Mouse (Mus musculus) lung, embryonic 16.5 days (tissue): ENCODE measurements around the gene Fam32a. TPM values are rescaled to one million over a fixed set of nuclear protein-coding genes. Genes with fewer than 3 reads are reported as not detected.

Experiments used
- ATAC-seq: fragments of 200-750 bp; cut with Nextera tagmentation; 2 replicates; pipeline ENCODE4 v1.8.0; 2017; ENCODE audit warnings: low read depth, mild to moderate bottlenecking, moderate library complexity
- H3K27ac ChIP-seq: fragments of 300-500 bp; sonication (generic); 2 replicates; pipeline ENCODE4 v1.5.1; 2014; ENCODE audit warnings: mild to moderate bottlenecking, control low read depth, low read length
- H3K27me3 ChIP-seq: fragments of 300-500 bp; sonication (generic); 2 replicates; pipeline ENCODE4 v1.6.1; 2014; ENCODE audit warnings: low read depth, low read length, mixed read lengths; ENCODE audit not compliant: control insufficient read depth, insufficient read depth
- H3K36me3 ChIP-seq: fragments of 300-500 bp; sonication (generic); 2 replicates; pipeline ENCODE4 v1.6.1; 2014; ENCODE audit warnings: low read length; ENCODE audit not compliant: control insufficient read depth, insufficient read depth
- H3K4me1 ChIP-seq: fragments of 300-500 bp; sonication (generic); replicated peaks from 2 replicates; pipeline ENCODE4 v1.6.1; 2014; ENCODE audit warnings: low read length, mixed read lengths; ENCODE audit not compliant: control insufficient read depth, insufficient read depth
- H3K4me2 ChIP-seq: fragments of 300-500 bp; sonication (generic); 2 replicates; pipeline ENCODE4 v1.6.1; 2014; ENCODE audit warnings: low read depth, low read length, control low read depth
- H3K4me3 ChIP-seq: fragments of 300-500 bp; sonication (generic); 2 replicates; pipeline ENCODE4 v1.5.1; 2014; ENCODE audit warnings: mild to moderate bottlenecking, low read length, control low read depth
- H3K9ac ChIP-seq: fragments of 300-500 bp; sonication (generic); 2 replicates; pipeline ENCODE4 v1.6.1; 2014; ENCODE audit warnings: low read length, control low read depth
- H3K9me3 ChIP-seq: fragments of 300-500 bp; sonication (generic); 2 replicates; pipeline ENCODE4 v1.6.1; 2016; ENCODE audit warnings: low read length; ENCODE audit not compliant: control insufficient read depth
- WGBS: fragments of 180-500 bp; shearing (Covaris S2); extraction: QIAGEN DNeasy Blood & Tissue Kit; methylation state at CpG from one replicate; pipeline ENCODE4 v1.1.7; 2014; 5-methylcytosine and 5-hydroxymethylcytosine counted together
- polyA plus RNA-seq: library from polyadenylated mRNA; unstranded; fragments of >200 nt; fragmentation: Nextera tagmentation; extraction: Ambion mirVana; gene quantifications from 2 replicates; pipeline ENCODE4 v1.2.1, GENCODE M21; 2015

The Fam32a gene
- polyA plus RNA-seq, 1 experiment from 2014 or later, result 76.1 TPM

- Histone ChIP-seq H3K36me3 (peaks cover 22% of the 10 kb centered on the region), H3K4me1 (peaks cover 8% of the 10 kb centered on the region; the same call in 1 of the 2 replicates), H3K27me3 (no peaks in the 10 kb centered on the region), H3K9ac (peak overlapping the region; percentile 84; the same call in 1 of the 2 replicates), H3K9me3 (no peaks in the 10 kb centered on the region), H3K27ac (no peak overlapping the region), H3K4me2 (peak overlapping the region; percentile 87), H3K4me3 (peak overlapping the region; percentile 87)
- 79% methylated on average over 4 of the region's 4 CpGs for WGBS
- ATAC-seq, result no peak
Observed at GRCm38 (mm10) chr8:72220758-72221157, 1.2 kb downstream of the Fam32a start.

DNA sequence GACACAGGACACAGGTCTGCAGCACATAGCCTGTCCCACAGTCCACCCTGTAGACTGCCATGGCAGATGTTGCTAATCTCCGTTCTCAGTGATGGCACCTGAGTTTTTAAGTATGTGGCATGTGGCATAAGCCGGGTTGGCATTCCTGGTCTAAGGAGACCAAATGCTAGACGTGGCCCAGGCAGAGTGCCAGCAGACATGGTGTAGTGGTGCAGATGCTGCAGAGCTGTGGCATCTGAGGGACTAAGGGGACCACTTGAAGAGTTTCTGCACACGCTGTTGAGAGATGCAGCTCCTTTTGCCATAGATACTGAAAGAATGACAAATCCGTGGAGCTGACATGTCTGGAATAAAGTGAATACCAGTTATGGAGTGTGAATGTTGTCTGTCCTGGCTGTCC is 3.1 kb downstream of the Fam32a start:
- Histone ChIP-seq H3K4me1 (peaks cover 8% of the 10 kb centered on the region; the same call in 1 of the 2 replicates), H3K4me2 (no peak overlapping the region), H3K9me3 (no peaks in the 10 kb centered on the region), H3K27me3 (no peaks in the 10 kb centered on the region), H3K27ac (no peak overlapping the region), H3K4me3 (no peak overlapping the region), H3K9ac (no peak overlapping the region), H3K36me3 (peaks cover 22% of the 10 kb centered on the region)
- WGBS, result 88% methylated on average over 5 of the region's 5 CpGs
- ATAC-seq, result no peak

GRCm38 (mm10) chr8:72239499-72240402 is 20.2 kb downstream of the Fam32a start, which contains the start of gene Ap1m1:
Gene Ap1m1 (plus strand): TSS chr8:72240018.
- peak within 1 kb of the TSS; percentile 81 for H3K4me3 ChIP-seq
- no peaks in the 10 kb centered on the region for H3K27me3 ChIP-seq
- peak; percentile 96 for ATAC-seq
- WGBS, result under 1% methylated on average over 54 of the region's 54 CpGs
- H3K36me3 ChIP-seq, result peaks cover 3% of the 10 kb centered on the region; the same call in 1 of the 2 replicates
- H3K4me1 ChIP-seq, result peaks cover 6% of the 10 kb centered on the region
- H3K9me3 ChIP-seq, result no peaks in the 10 kb centered on the region
- peak within 1 kb of the TSS; percentile 81 for H3K27ac ChIP-seq
- peak within 1 kb of the TSS; percentile 80 for H3K9ac ChIP-seq
- peak within 1 kb of the TSS; percentile 78 for H3K4me2 ChIP-seq

GRCm38 (mm10) chr8:72240403-72240763 is 20.9 kb downstream of the Fam32a start:
- H3K4me1 ChIP-seq, result peaks cover 6% of the 10 kb centered on the region
- under 1% methylated on average over 24 of the region's 24 CpGs for WGBS
- H3K4me3 ChIP-seq, result peak overlapping the region; percentile 81
- H3K9me3 ChIP-seq, result no peaks in the 10 kb centered on the region
- H3K36me3 ChIP-seq, result peaks cover 3% of the 10 kb centered on the region; the same call in 1 of the 2 replicates
- H3K9ac ChIP-seq, result peak overlapping the region; percentile 80
- ATAC-seq, result peak; percentile 35
- peak overlapping the region; percentile 81 for H3K27ac ChIP-seq
- H3K27me3 ChIP-seq, result no peaks in the 10 kb centered on the region
- H3K4me2 ChIP-seq, result peak overlapping the region; percentile 78

DNA sequence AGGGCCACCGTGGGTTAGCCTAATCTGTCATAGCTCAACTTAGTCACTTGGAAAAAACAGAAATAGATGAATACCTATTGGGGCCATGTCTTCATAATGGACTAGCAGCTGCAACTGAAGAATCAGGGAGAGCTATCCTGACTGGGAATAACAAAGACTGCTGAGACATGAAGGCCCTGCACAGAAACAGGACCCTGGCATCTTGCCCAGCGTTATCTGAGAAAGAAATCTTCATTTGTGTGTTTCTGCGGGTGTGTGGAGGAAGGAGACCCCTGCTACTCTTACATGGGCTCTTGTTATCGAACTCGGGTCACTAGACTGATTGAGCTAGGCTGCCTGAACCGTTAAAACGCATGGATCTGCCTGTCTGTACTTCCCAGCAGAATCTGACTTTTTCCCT is 21.4 kb downstream of the Fam32a start:
- peak overlapping the region; percentile 80 for H3K9ac ChIP-seq
- H3K27ac ChIP-seq, result no peak overlapping the region
- no peaks in the 10 kb centered on the region for H3K27me3 ChIP-seq
- peaks cover 3% of the 10 kb centered on the region; the same call in 1 of the 2 replicates for H3K36me3 ChIP-seq
- peak overlapping the region; percentile 78 for H3K4me2 ChIP-seq
- 57% methylated on average over 7 of the region's 7 CpGs for WGBS
- no peak for ATAC-seq
- no peaks in the 10 kb centered on the region for H3K9me3 ChIP-seq
- peaks cover 6% of the 10 kb centered on the region for H3K4me1 ChIP-seq
- peak overlapping the region; percentile 81 for H3K4me3 ChIP-seq

DNA sequence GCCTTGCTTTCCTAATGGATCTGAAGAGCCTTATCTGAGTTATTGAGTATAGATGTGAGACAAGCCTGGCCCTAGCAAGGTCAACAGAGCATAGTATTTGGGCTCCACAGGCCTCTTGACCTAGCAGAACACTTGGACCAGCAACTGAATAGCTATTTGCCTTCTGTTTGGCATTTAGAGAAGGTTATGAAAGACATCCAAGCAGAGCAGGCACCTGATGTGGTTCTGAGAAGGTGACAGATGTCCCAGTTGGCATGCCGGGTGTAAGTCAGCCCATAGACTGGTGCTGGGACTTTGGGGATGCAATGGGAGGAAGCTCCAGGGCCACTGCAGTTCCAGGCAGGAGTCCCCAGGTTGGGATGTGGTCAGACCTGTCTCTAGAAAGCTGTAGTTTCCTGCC is 22.7 kb downstream of the Fam32a start:
- Histone ChIP-seq H3K4me2 (no peak overlapping the region), H3K27ac (no peak overlapping the region), H3K9me3 (no peaks in the 10 kb centered on the region), H3K9ac (no peak overlapping the region), H3K4me1 (peaks cover 6% of the 10 kb centered on the region), H3K36me3 (peaks cover 3% of the 10 kb centered on the region; the same call in 1 of the 2 replicates), H3K4me3 (no peak overlapping the region), H3K27me3 (no peaks in the 10 kb centered on the region)
- WGBS, result 81% methylated on average over 1 of the region's 1 CpGs
- no peak for ATAC-seq

DNA sequence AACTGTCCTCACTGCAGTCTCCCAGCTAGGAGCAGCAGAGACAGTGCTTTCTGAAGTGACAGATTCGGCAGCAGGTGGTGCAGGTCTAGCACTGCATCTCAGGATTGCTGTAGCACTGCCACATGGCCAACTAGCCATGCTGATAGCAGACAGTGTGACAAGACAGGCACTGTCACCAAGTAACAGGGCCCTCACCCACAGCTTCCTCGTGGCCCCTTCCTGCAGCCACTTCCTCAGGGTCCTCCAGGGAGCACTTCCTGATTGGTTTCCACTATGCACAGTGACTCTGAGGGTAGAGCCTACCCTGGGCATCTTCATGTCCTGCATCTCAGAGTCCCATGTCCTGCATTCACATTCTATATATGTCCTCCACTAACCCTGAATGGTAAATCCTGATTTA is 25.1 kb downstream of the Fam32a start:
- Histone ChIP-seq H3K4me1 (peaks cover 6% of the 10 kb centered on the region), H3K36me3 (peaks cover 3% of the 10 kb centered on the region; the same call in 1 of the 2 replicates), H3K27me3 (no peaks in the 10 kb centered on the region), H3K9me3 (no peaks in the 10 kb centered on the region), H3K27ac (no peak overlapping the region), H3K4me3 (no peak overlapping the region), H3K9ac (no peak overlapping the region), H3K4me2 (no peak overlapping the region)
- 58% methylated on average over 2 of the region's 2 CpGs for WGBS
- ATAC-seq, result no peak

- no peak for ATAC-seq
- Histone ChIP-seq H3K4me1 (no peaks in the 10 kb centered on the region), H3K9me3 (no peaks in the 10 kb centered on the region), H3K4me3 (no peak overlapping the region), H3K9ac (no peak overlapping the region), H3K36me3 (no peaks in the 10 kb centered on the region; the same call in none of the 2 replicates), H3K27ac (no peak overlapping the region), H3K4me2 (no peak overlapping the region), H3K27me3 (no peaks in the 10 kb centered on the region)
- WGBS, result 59% methylated on average over 7 of the region's 7 CpGs
Observed at GRCm38 (mm10) chr8:72257171-72257901, 37.8 kb downstream of the Fam32a start.

DNA sequence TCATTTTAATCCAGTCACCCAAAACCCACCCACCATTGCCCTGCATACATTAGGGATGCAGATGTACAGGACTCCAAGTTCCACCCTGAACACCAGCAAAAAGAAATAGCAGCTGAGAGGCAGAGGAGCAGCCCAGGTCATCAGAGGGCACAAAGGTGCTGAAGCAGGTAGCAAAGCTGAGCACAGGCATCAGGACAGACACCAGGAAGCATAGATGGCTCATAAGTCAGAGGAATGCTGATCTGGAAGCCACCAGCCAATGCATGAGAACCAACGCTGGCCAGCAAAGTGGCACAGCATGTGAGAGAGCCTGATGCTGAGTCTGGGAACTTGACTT is 38.3 kb downstream of the Fam32a start:
- Histone ChIP-seq H3K27ac (no peak overlapping the region), H3K4me1 (no peaks in the 10 kb centered on the region), H3K4me2 (no peak overlapping the region), H3K9ac (no peak overlapping the region), H3K27me3 (no peaks in the 10 kb centered on the region), H3K9me3 (no peaks in the 10 kb centered on the region), H3K36me3 (no peaks in the 10 kb centered on the region; the same call in 1 of the 2 replicates), H3K4me3 (no peak overlapping the region)
- no peak for ATAC-seq
- WGBS, result 83% methylated on average over 1 of the region's 1 CpGs
